In the genomic region with DNA sequence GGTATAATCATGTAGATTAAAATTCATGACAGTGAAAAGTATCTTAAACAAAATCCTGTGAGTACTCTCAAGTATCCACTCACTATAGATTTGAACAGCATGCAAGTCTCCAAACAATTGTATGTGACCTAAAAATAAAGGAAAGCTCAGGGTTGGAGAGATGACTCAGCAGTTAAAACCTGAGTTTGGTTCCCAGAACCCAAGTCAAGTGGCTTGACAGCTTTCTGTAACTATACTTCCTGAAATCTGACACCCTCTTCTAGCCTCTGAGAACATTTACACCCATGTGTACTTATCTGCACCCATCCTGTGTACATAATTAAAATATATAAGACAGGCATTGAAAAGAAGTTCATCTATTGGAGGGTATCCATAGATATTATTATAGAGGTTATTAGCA, we compare ENCODE assay signal across 25 mouse cellular contexts.
DNase-seq lines count a peak whose midpoint lies in the region; ATAC-seq and TF ChIP-seq lines count a peak whose summit lies in the region.
"Had no signal": no experiment of that assay in that cellular context is flagged by ENCODE, and none has a peak within 500 bp of the region (broad histone marks: within the 10 kb centered on the region; RNA-seq: fewer than 3 reads in every experiment).

No protein-coding gene starts in this region.

- intact Hi-C loops in heart, postnatal 10 days (cut with DNase I): no loop called here

- H3K27ac ChIP-seq in lung, embryonic 16.5 days (ENCODE audit: low read length): no peak overlapping the region
- H3K27ac ChIP-seq in ES-E14 (ENCODE audit: insufficient read depth, low read depth, low read length, poor library complexity, severe bottlenecking): no peak overlapping the region
- H3K27ac ChIP-seq: forebrain, embryonic 13.5 days; hindbrain, embryonic 14.5 days; left cerebral cortex, adult 2 months; limb, embryonic 13.5 days; midbrain, embryonic 12.5 days; neural tube, embryonic 13.5 days; stomach, postnatal 0 days had no signal

- peak; percentile 78 for ATAC-seq in lung, embryonic 16.5 days (ENCODE audit: low read depth)
- peak; percentile 76 for ATAC-seq in common myeloid progenitor, adult 5-6 weeks (replicated peaks; ENCODE audit: low read depth, poor library complexity, severe bottlenecking)
- ATAC-seq: CD4-positive, CD25-positive, alpha-beta regulatory T cell, adult 4 months; intestine, postnatal 0 days had no signal

- H3K27me3 ChIP-seq in lung, embryonic 16.5 days (ENCODE audit: control insufficient read depth, insufficient read depth, low read depth, low read length): no peaks in the 10 kb centered on the region
- H3K27me3 ChIP-seq: forebrain, embryonic 13.5 days; limb, embryonic 13.5 days; midbrain, embryonic 12.5 days; neural tube, embryonic 13.5 days had no signal

- no peak overlapping the region for H3K9ac ChIP-seq in lung, embryonic 16.5 days (ENCODE audit: low read length)
- H3K9ac ChIP-seq in ES-E14 (ENCODE audit: insufficient read depth, low read depth, low read length, poor library complexity, severe bottlenecking): no peak overlapping the region
- H3K9ac ChIP-seq: forebrain, embryonic 13.5 days; hindbrain, embryonic 14.5 days; limb, embryonic 13.5 days; midbrain, embryonic 12.5 days; neural tube, embryonic 13.5 days had no signal

- in situ Hi-C loops in ES-E14 (cut with MboI; ENCODE audit: low sequenced_read_pairs in 2 of 2, unreplicated experiment in 2 of 2): no loop called here

- DNase-seq in lung, postnatal 14 days: no peak
- DNase-seq in ES-E14 (ENCODE audit: low read depth, low spot score): no peak
- no peak for DNase-seq in kidney, postnatal 36 days
- DNase-seq in thymus, postnatal 0 days (ENCODE audit: low spot score): no peak
- DNase-seq in heart, postnatal 10 days: no peak
- DNase-seq: cerebellum, adult 2 months; cerebellum, postnatal 25 days; gastrocnemius, postnatal 14 days; kidney, adult 9 months; kidney, postnatal 14 days; right cerebral cortex, postnatal 4 days; thymus, adult 18-20 months; thymus, postnatal 36 days had no signal

- no peaks in the 10 kb centered on the region for H3K36me3 ChIP-seq in lung, embryonic 16.5 days (ENCODE audit: control insufficient read depth, insufficient read depth, low read length)
- no peaks in the 10 kb centered on the region for H3K36me3 ChIP-seq in ES-E14 (ENCODE audit: control insufficient read depth, insufficient read depth, low read length, poor library complexity, severe bottlenecking)
- H3K36me3 ChIP-seq: limb, embryonic 13.5 days; midbrain, embryonic 12.5 days; neural tube, embryonic 13.5 days had no signal

- no peak overlapping the region for H3K4me3 ChIP-seq in lung, embryonic 16.5 days (ENCODE audit: low read length)
- H3K4me3 ChIP-seq in ES-E14 (ENCODE audit: insufficient read depth in 1 of 2, low read depth in 1 of 2, low read length in 2 of 2, poor library complexity in 1 of 2, severe bottlenecking in 1 of 2): no peak overlapping the region
- H3K4me3 ChIP-seq: forebrain, embryonic 13.5 days; left cerebral cortex, adult 2 months; limb, embryonic 13.5 days; midbrain, embryonic 12.5 days; neural tube, embryonic 13.5 days had no signal

- no peaks in the 10 kb centered on the region for H3K9me3 ChIP-seq in lung, embryonic 16.5 days (ENCODE audit: control insufficient read depth, low read length)
- H3K9me3 ChIP-seq in ES-E14 (ENCODE audit: control insufficient read depth, insufficient read depth, low read depth, low read length): no peaks in the 10 kb centered on the region
- H3K9me3 ChIP-seq: limb, embryonic 13.5 days; midbrain, embryonic 12.5 days; neural tube, embryonic 13.5 days had no signal

- no peak overlapping the region for H3K4me2 ChIP-seq in lung, embryonic 16.5 days (ENCODE audit: low read depth, low read length)
- H3K4me2 ChIP-seq: forebrain, embryonic 13.5 days; hindbrain, embryonic 14.5 days; limb, embryonic 13.5 days; liver, embryonic 11.5 days; midbrain, embryonic 12.5 days; neural tube, embryonic 13.5 days had no signal

- H3K4me1 ChIP-seq in lung, embryonic 16.5 days (replicated peaks; ENCODE audit: control insufficient read depth, insufficient read depth, low read length): no peaks in the 10 kb centered on the region
- H3K4me1 ChIP-seq in ES-E14 (ENCODE audit: control insufficient read depth in 2 of 2, insufficient read depth in 2 of 2, low read length in 2 of 2, poor library complexity in 1 of 2): 0 out of 4 replicates have a peak, but pooled peaks cover 0 to 2% of the 10 kb centered on the region in 2 experiments
- H3K4me1 ChIP-seq: limb, embryonic 13.5 days; neural tube, embryonic 13.5 days had no signal

TF ChIP-seq in ES-E14, 5 proteins besides CTCF, POLR2A, EP300 and RAD21:
- no peak for TF ChIP-seq HCFC1 (IDR thresholded peaks at IDR 0.05; ENCODE audit: borderline replicate concordance, insufficient read depth, low read length)
- TF ChIP-seq MAFK (IDR thresholded peaks at IDR 0.05; ENCODE audit: insufficient read depth, low read depth, low read length): peak; percentile 57; the same call in 1 of the 2 replicates
